Mouse (Mus musculus): Measurements from ENCODE around the gene B4galt5. TPM values are rescaled to one million over a fixed set of nuclear protein-coding genes. Genes with fewer than 3 reads are reported as not detected.

B4galt5 gene
- polyA plus RNA-seq, 1 experiment from 2014 or later: 7.3 TPM

GRCm38 (mm10) chr2:167375135-167375534 is 26.2 kb upstream of the B4galt5 start:
- WGBS: 80% methylated on average over 9 of the region's 9 CpGs

GRCm38 (mm10) chr2:167374191-167374805 is 25.3 kb upstream of the B4galt5 start:
- Histone ChIP-seq H3K4me3 (no peak overlapping the region), H3K27ac (replicated peaks) (no peak overlapping the region), H3K27me3 (replicated peaks; ENCODE audit: low read depth, poor library complexity, severe bottlenecking) (no peaks in the 10 kb centered on the region), H3K9me3 (no peaks in the 10 kb centered on the region), H3K36me3 (replicated peaks) (no peaks in the 10 kb centered on the region), H3K4me1 (peaks cover 20% of the 10 kb centered on the region)
- 93% methylated on average over 12 of the region's 12 CpGs for WGBS
- no peak for DNase-seq (ENCODE audit: low spot score)

More at GRCm38 (mm10) chr2:167375135-167375534, 26.2 kb upstream of the B4galt5 start:
- H3K4me1 ChIP-seq: peaks cover 20% of the 10 kb centered on the region
- no peaks in the 10 kb centered on the region for H3K27me3 ChIP-seq (replicated peaks; ENCODE audit: low read depth, poor library complexity, severe bottlenecking)
- no peaks in the 10 kb centered on the region for H3K36me3 ChIP-seq (replicated peaks)
- no peak overlapping the region for H3K27ac ChIP-seq (replicated peaks)
- no peaks in the 10 kb centered on the region for H3K9me3 ChIP-seq
- no peak for DNase-seq (ENCODE audit: low spot score)
- no peak overlapping the region for H3K4me3 ChIP-seq

- 81% methylated on average over 5 of the region's 5 CpGs for WGBS
Observed at GRCm38 (mm10) chr2:167373266-167373665, 24.3 kb upstream of the B4galt5 start.

GRCm38 (mm10) chr2:167371506-167371905 is 22.5 kb upstream of the B4galt5 start:
- Histone ChIP-seq H3K36me3 (replicated peaks) (no peaks in the 10 kb centered on the region), H3K27me3 (replicated peaks; ENCODE audit: low read depth, poor library complexity, severe bottlenecking) (no peaks in the 10 kb centered on the region), H3K4me3 (no peak overlapping the region), H3K9me3 (no peaks in the 10 kb centered on the region), H3K4me1 (peaks cover 10% of the 10 kb centered on the region; the same call in 1 of the 2 replicates), H3K27ac (replicated peaks) (no peak overlapping the region)
- no peak for DNase-seq (ENCODE audit: low spot score)
- WGBS: 94% methylated on average over 2 of the region's 2 CpGs

More at GRCm38 (mm10) chr2:167373266-167373665, 24.3 kb upstream of the B4galt5 start:
- no peaks in the 10 kb centered on the region for H3K36me3 ChIP-seq (replicated peaks)
- H3K27me3 ChIP-seq (replicated peaks; ENCODE audit: low read depth, poor library complexity, severe bottlenecking): no peaks in the 10 kb centered on the region
- H3K27ac ChIP-seq (replicated peaks): no peak overlapping the region
- DNase-seq (ENCODE audit: low spot score): no peak
- H3K9me3 ChIP-seq: no peaks in the 10 kb centered on the region
- H3K4me1 ChIP-seq: peaks cover 13% of the 10 kb centered on the region
- H3K4me3 ChIP-seq: no peak overlapping the region

GRCm38 (mm10) chr2:167368328-167368727 is 19.3 kb upstream of the B4galt5 start:
- WGBS: 76% methylated on average over 7 of the region's 9 CpGs
- no peaks in the 10 kb centered on the region for H3K27me3 ChIP-seq (replicated peaks; ENCODE audit: low read depth, poor library complexity, severe bottlenecking)
- H3K4me1 ChIP-seq: peaks cover 10% of the 10 kb centered on the region; the same call in 1 of the 2 replicates
- DNase-seq (ENCODE audit: low spot score): no peak
- no peak overlapping the region for H3K27ac ChIP-seq (replicated peaks)
- no peak overlapping the region for H3K4me3 ChIP-seq
- H3K9me3 ChIP-seq: peaks cover 4% of the 10 kb centered on the region; the same call in 1 of the 2 replicates
- H3K36me3 ChIP-seq (replicated peaks): no peaks in the 10 kb centered on the region

- no peak for DNase-seq (ENCODE audit: low spot score)
- WGBS: 64% methylated on average over 20 of the region's 20 CpGs
- Histone ChIP-seq H3K27ac (replicated peaks) (no peak overlapping the region), H3K36me3 (replicated peaks) (no peaks in the 10 kb centered on the region), H3K4me1 (peaks cover 10% of the 10 kb centered on the region; the same call in 1 of the 2 replicates), H3K27me3 (replicated peaks; ENCODE audit: low read depth, poor library complexity, severe bottlenecking) (no peaks in the 10 kb centered on the region), H3K9me3 (peaks cover 4% of the 10 kb centered on the region; the same call in 1 of the 2 replicates), H3K4me3 (no peak overlapping the region)
Observed at GRCm38 (mm10) chr2:167367777-167368281, 18.8 kb upstream of the B4galt5 start.

- Histone ChIP-seq H3K4me3 (no peak overlapping the region), H3K36me3 (replicated peaks) (no peaks in the 10 kb centered on the region), H3K4me1 (peaks cover 10% of the 10 kb centered on the region; the same call in 1 of the 2 replicates), H3K27me3 (replicated peaks; ENCODE audit: low read depth, poor library complexity, severe bottlenecking) (no peaks in the 10 kb centered on the region), H3K27ac (replicated peaks) (no peak overlapping the region), H3K9me3 (peaks cover 4% of the 10 kb centered on the region; the same call in 1 of the 2 replicates)
- DNase-seq (ENCODE audit: low spot score): no peak
- WGBS: 56% methylated on average over 7 of the region's 7 CpGs
Observed at GRCm38 (mm10) chr2:167367325-167367724, 18.3 kb upstream of the B4galt5 start.

GRCm38 (mm10) chr2:167365063-167365462 is 16.1 kb upstream of the B4galt5 start:
- no peaks in the 10 kb centered on the region for H3K36me3 ChIP-seq (replicated peaks)
- peaks cover 4% of the 10 kb centered on the region; the same call in 1 of the 2 replicates for H3K9me3 ChIP-seq
- H3K4me3 ChIP-seq: no peak overlapping the region
- WGBS: 98% methylated on average over 2 of the region's 2 CpGs
- peaks cover 10% of the 10 kb centered on the region; the same call in 1 of the 2 replicates for H3K4me1 ChIP-seq
- H3K27me3 ChIP-seq (replicated peaks; ENCODE audit: low read depth, poor library complexity, severe bottlenecking): no peaks in the 10 kb centered on the region
- no peak for DNase-seq (ENCODE audit: low spot score)
- no peak overlapping the region for H3K27ac ChIP-seq (replicated peaks)

- H3K36me3 ChIP-seq (replicated peaks): no peaks in the 10 kb centered on the region
- no peaks in the 10 kb centered on the region for H3K27me3 ChIP-seq (replicated peaks; ENCODE audit: low read depth, poor library complexity, severe bottlenecking)
- no peak for DNase-seq (ENCODE audit: low spot score)
- H3K4me1 ChIP-seq: peaks cover 10% of the 10 kb centered on the region; the same call in 1 of the 2 replicates
- H3K9me3 ChIP-seq: peaks cover 4% of the 10 kb centered on the region; the same call in 1 of the 2 replicates
- no peak overlapping the region for H3K4me3 ChIP-seq
- WGBS: 64% methylated on average over 9 of the region's 9 CpGs
- no peak overlapping the region; the same call in 1 of the 2 replicates for H3K27ac ChIP-seq (replicated peaks)
Observed at GRCm38 (mm10) chr2:167363272-167364045, 14.5 kb upstream of the B4galt5 start.

GRCm38 (mm10) chr2:167358499-167358898 is 9.5 kb upstream of the B4galt5 start:
- 78% methylated on average over 2 of the region's 2 CpGs for WGBS
- H3K9me3 ChIP-seq: no peaks in the 10 kb centered on the region
- peaks cover 5% of the 10 kb centered on the region; the same call in 1 of the 2 replicates for H3K4me1 ChIP-seq

GRCm38 (mm10) chr2:167356885-167357284 is 7.9 kb upstream of the B4galt5 start:
- DNase-seq (ENCODE audit: low spot score): no peak

More at GRCm38 (mm10) chr2:167358499-167358898, 9.5 kb upstream of the B4galt5 start:
- no peak for DNase-seq (ENCODE audit: low spot score)
- Histone ChIP-seq H3K27ac (replicated peaks) (no peak overlapping the region), H3K36me3 (replicated peaks) (no peaks in the 10 kb centered on the region), H3K27me3 (replicated peaks; ENCODE audit: low read depth, poor library complexity, severe bottlenecking) (no peaks in the 10 kb centered on the region), H3K4me3 (no peak overlapping the region)

GRCm38 (mm10) chr2:167354611-167355165 is 5.7 kb upstream of the B4galt5 start:
- peaks cover 29% of the 10 kb centered on the region for H3K27me3 ChIP-seq (replicated peaks; ENCODE audit: low read depth, poor library complexity, severe bottlenecking)
- H3K4me3 ChIP-seq: no peak overlapping the region
- DNase-seq (ENCODE audit: low spot score): no peak
- no peaks in the 10 kb centered on the region for H3K9me3 ChIP-seq
- 76% methylated on average over 9 of the region's 9 CpGs for WGBS
- no peak overlapping the region for H3K27ac ChIP-seq (replicated peaks)
- H3K36me3 ChIP-seq (replicated peaks): no peaks in the 10 kb centered on the region
- peaks cover 30% of the 10 kb centered on the region for H3K4me1 ChIP-seq

More at GRCm38 (mm10) chr2:167356885-167357284, 7.9 kb upstream of the B4galt5 start:
- H3K4me1 ChIP-seq: peaks cover 17% of the 10 kb centered on the region
- H3K27me3 ChIP-seq (replicated peaks; ENCODE audit: low read depth, poor library complexity, severe bottlenecking): 0 out of 2 replicates have a peak, but pooled peaks cover 10% of the 10 kb centered on the region
- no peaks in the 10 kb centered on the region for H3K36me3 ChIP-seq (replicated peaks)
- no peak overlapping the region for H3K27ac ChIP-seq (replicated peaks)
- no peak overlapping the region for H3K4me3 ChIP-seq
- H3K9me3 ChIP-seq: no peaks in the 10 kb centered on the region
